Mouse (Mus musculus): ENCODE data around the gene Rarb.
A peak's percentile ranks its signal among the peaks of the same experiment; 100 is the strongest.

Rarb gene

GRCm38 (mm10) chr14:16735331-16736012 is 83.5 kb downstream of the Rarb start:
- no peak for DNase-seq (ENCODE audit: low spot score)

GRCm38 (mm10) chr14:16733595-16734298 is 85.2 kb downstream of the Rarb start:
- no peak for DNase-seq (ENCODE audit: low spot score)

- peak; percentile 8 for DNase-seq (ENCODE audit: low spot score)
Measured at GRCm38 (mm10) chr14:16732054-16732453, 86.9 kb downstream of the Rarb start.

- DNase-seq (ENCODE audit: low spot score) = peak; percentile 10
Measured at GRCm38 (mm10) chr14:16728175-16728838, 90.6 kb downstream of the Rarb start.

- no peak for DNase-seq (ENCODE audit: low spot score)
Measured at GRCm38 (mm10) chr14:16723991-16724390, 95.0 kb downstream of the Rarb start.

GRCm38 (mm10) chr14:16717821-16718220 is 101.1 kb downstream of the Rarb start:
- DNase-seq (ENCODE audit: low spot score) = no peak

- DNase-seq (ENCODE audit: low spot score) = no peak
Measured at GRCm38 (mm10) chr14:16714344-16714955, 104.5 kb downstream of the Rarb start.

GRCm38 (mm10) chr14:16713773-16714172 is 105.2 kb downstream of the Rarb start:
- no peak for DNase-seq (ENCODE audit: low spot score)

GRCm38 (mm10) chr14:16699228-16699627 is 119.7 kb downstream of the Rarb start:
- no peak for DNase-seq (ENCODE audit: low spot score)

- DNase-seq (ENCODE audit: low spot score) = peak; percentile 10
Measured at GRCm38 (mm10) chr14:16695453-16696120, 123.4 kb downstream of the Rarb start.

GRCm38 (mm10) chr14:16678335-16678734 is 140.6 kb downstream of the Rarb start:
- DNase-seq (ENCODE audit: low spot score) = no peak

- peak; percentile 22 for DNase-seq (ENCODE audit: low spot score)
Measured at GRCm38 (mm10) chr14:16677081-16677480, 141.9 kb downstream of the Rarb start.

- DNase-seq (ENCODE audit: low spot score) = no peak
Measured at GRCm38 (mm10) chr14:16670571-16670970, 148.4 kb downstream of the Rarb start.

- DNase-seq (ENCODE audit: low spot score) = no peak
Measured at GRCm38 (mm10) chr14:16639153-16639943, 179.6 kb downstream of the Rarb start.

- no peak for DNase-seq (ENCODE audit: low spot score)
Measured at GRCm38 (mm10) chr14:16613975-16614374, 205.0 kb downstream of the Rarb start.

GRCm38 (mm10) chr14:16605480-16605879 is 213.5 kb downstream of the Rarb start:
- peak; percentile 13 for DNase-seq (ENCODE audit: low spot score)

- DNase-seq (ENCODE audit: low spot score) = no peak
Measured at GRCm38 (mm10) chr14:16604469-16605064, 214.4 kb downstream of the Rarb start.

GRCm38 (mm10) chr14:16603040-16603590 is 215.8 kb downstream of the Rarb start:
- peak; percentile 31 for DNase-seq (ENCODE audit: low spot score)

GRCm38 (mm10) chr14:16599224-16599623 is 219.7 kb downstream of the Rarb start:
- no peak for DNase-seq (ENCODE audit: low spot score)

GRCm38 (mm10) chr14:16598074-16598501 is 220.9 kb downstream of the Rarb start:
- DNase-seq (ENCODE audit: low spot score) = peak; percentile 41

All from adipocyte (in vitro differentiated cells).